Mouse (Mus musculus) right cerebral cortex, postnatal 25 days (tissue): ENCODE data around the gene Enkur.
"Not testable (repeated sequence)": the region's sequence is repeated elsewhere in the genome, so short reads cannot be mapped to it uniquely, and the experiment has no call there.

Experiments
- DNase-seq: peaks from one replicate; pipeline ENCODE4 v3.0.0; 2022

Gene Enkur

GRCm38 (mm10) chr2:21204912-21205830 lies at the start of gene Enkur, which contains the start of gene Thnsl1:
Gene Enkur (minus strand): TSS chr2:21205365.
Gene Thnsl1 (plus strand): TSS chr2:21205724.
- peak; percentile 98 for DNase-seq

- no peak for DNase-seq
These were observed 49.1 kb upstream of the Enkur start for GRCm38 (mm10) chr2:21254308-21254707.

GRCm38 (mm10) chr2:21253644-21254043 lies 48.5 kb upstream of the Enkur start:
- DNase-seq = no peak

- no peak for DNase-seq
These were observed 40.4 kb upstream of the Enkur start for GRCm38 (mm10) chr2:21245477-21246102.

GRCm38 (mm10) chr2:21244986-21245385 lies 39.8 kb upstream of the Enkur start:
- no peak for DNase-seq

GRCm38 (mm10) chr2:21244104-21244503 lies 38.9 kb upstream of the Enkur start:
- not testable (repeated sequence) for DNase-seq

GRCm38 (mm10) chr2:21236846-21237245 lies 31.7 kb upstream of the Enkur start:
- no peak for DNase-seq

- DNase-seq = no peak
These were observed 30.8 kb upstream of the Enkur start for GRCm38 (mm10) chr2:21235844-21236386.

- DNase-seq = peak; percentile 23
These were observed 29.9 kb upstream of the Enkur start for GRCm38 (mm10) chr2:21234871-21235648.

GRCm38 (mm10) chr2:21231147-21231546 lies 26.0 kb upstream of the Enkur start:
- DNase-seq = no peak

GRCm38 (mm10) chr2:21230276-21230675 lies 25.1 kb upstream of the Enkur start:
- no peak for DNase-seq

- no peak for DNase-seq
These were observed 17.6 kb upstream of the Enkur start for GRCm38 (mm10) chr2:21222453-21223384.

- no peak for DNase-seq
These were observed 10.1 kb upstream of the Enkur start for GRCm38 (mm10) chr2:21215284-21215683.

- no peak for DNase-seq
These were observed 9.2 kb upstream of the Enkur start for GRCm38 (mm10) chr2:21214322-21214721.

GRCm38 (mm10) chr2:21211361-21211760 lies 6.2 kb upstream of the Enkur start:
- DNase-seq = no peak

GRCm38 (mm10) chr2:21206278-21206677 lies 1.1 kb upstream of the Enkur start:
- DNase-seq = no peak

GRCm38 (mm10) chr2:21205831-21206159 lies 630 bp upstream of the Enkur start:
- DNase-seq = no peak

GRCm38 (mm10) chr2:21202754-21203153 lies 2.4 kb downstream of the Enkur start:
- no peak for DNase-seq

GRCm38 (mm10) chr2:21199051-21199450 lies 6.1 kb downstream of the Enkur start:
- DNase-seq = no peak

- DNase-seq = no peak
These were observed 9.9 kb downstream of the Enkur start for GRCm38 (mm10) chr2:21195233-21195632.

- no peak for DNase-seq
These were observed 13.9 kb downstream of the Enkur start for GRCm38 (mm10) chr2:21191232-21191631.

GRCm38 (mm10) chr2:21188610-21189009 lies 16.6 kb downstream of the Enkur start:
- DNase-seq = no peak
